Mouse (Mus musculus) T-helper 2 cell (primary cell): ENCODE measurements around the gene Esrrg.

Source experiments
- in situ Hi-C: fragments of 300-600 bp; cut with MboI, MseI; formaldehyde crosslinking; loops from one replicate; pipeline ENCODE4 v1.15.1; 2025; ENCODE audit warnings: high pct_unique_total_duplicates

Gene Esrrg

DNA sequence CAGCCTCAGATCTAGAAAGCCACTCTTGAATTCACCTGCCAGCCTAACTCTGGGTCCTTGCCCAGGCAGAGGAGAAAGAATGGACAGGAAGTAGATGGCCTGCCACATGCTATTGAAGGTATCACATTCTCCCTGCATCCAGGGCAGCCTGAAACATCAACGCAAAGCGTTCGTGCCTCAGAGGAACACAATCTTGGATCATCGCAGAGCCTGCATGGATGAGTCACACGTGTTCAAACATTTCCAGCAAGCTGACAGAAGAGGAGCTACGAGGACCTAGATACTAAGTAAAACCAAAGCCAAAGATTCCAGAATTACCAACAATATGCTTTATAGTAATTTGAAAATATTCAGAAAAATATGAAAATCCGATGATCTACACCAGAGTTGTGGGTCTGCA, 648.9 kb downstream of the Esrrg start:
- in situ Hi-C loops, result no loop called here

GRCm38 (mm10) chr1:188260259-188261107, 651.9 kb downstream of the Esrrg start:
- in situ Hi-C loops, result no loop called here

- in situ Hi-C loops, result no loop called here
These were observed 653.5 kb downstream of the Esrrg start, which contains the start of gene Ush2a for GRCm38 (mm10) chr1:188261903-188262682. Ush2a (plus strand) TSS chr1:188262023.
